Mouse (Mus musculus): ENCODE data around the gene Gm11114.

DNA sequence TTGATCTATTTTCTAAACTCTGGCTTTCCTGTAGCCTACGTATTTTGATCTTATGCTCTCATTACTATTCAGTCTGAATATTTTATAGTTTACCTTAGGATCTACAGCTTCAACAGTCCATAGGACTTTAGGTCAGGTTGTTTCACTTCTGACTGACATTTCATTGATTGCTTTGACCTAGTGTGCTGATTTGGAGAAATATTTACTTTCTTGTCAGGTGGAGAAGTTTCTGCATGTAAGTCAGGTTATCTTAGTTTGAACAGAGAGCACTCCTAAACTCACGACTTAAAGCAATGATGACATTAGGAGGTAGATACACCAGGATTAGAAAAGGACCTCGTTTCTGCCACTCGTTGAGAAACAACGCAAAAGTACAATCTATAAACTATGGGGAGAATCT, 45.7 kb upstream of the Gm11114 start:
- TF ChIP-seq GATA1 (IDR thresholded peaks at IDR 0.05; ENCODE audit: low read length) (no peak), TAL1 (IDR thresholded peaks at IDR 0.05; ENCODE audit: low read length) (no peak)

Measured in erythroblast, embryonic 14.5 days (primary cell).